Mouse (Mus musculus) cerebellum, adult 2 months (tissue): ENCODE measurements around the gene Dnajc21. TPM values are rescaled to one million over a fixed set of nuclear protein-coding genes. Genes with fewer than 3 reads are reported as not detected.

Experiments used
- DNase-seq, 2 experiments: peaks; one replicate each; pipeline ENCODE4 v3.0.0; 2021
- H3K27ac ChIP-seq: fragments of 200-500 bp; 2 replicates; pipeline ENCODE4 v1.5.1; 2012; ENCODE audit warnings: low read length, control low read depth, inconsistent platforms; ENCODE audit not compliant: insufficient read depth
- H3K27me3 ChIP-seq: fragments of 200-500 bp; 2 replicates; pipeline ENCODE4 v1.6.1; 2012; ENCODE audit warnings: inconsistent platforms, mild to moderate bottlenecking, low read length, moderate library complexity; ENCODE audit not compliant: control insufficient read depth, insufficient read depth
- H3K4me1 ChIP-seq: fragments of 200-500 bp; 2 replicates; pipeline ENCODE4 v1.6.1; 2011; ENCODE audit warnings: low read length; ENCODE audit not compliant: control insufficient read depth, insufficient read depth
- H3K4me3 ChIP-seq: fragments of 200-500 bp; replicated peaks from 2 replicates; pipeline ENCODE3; 2011; ENCODE audit warnings: mild to moderate bottlenecking, low read depth, low read length, control low read depth; ENCODE audit not compliant: insufficient read depth
- CTCF ChIP-seq: fragments of 200-500 bp; IDR thresholded peaks from 2 replicates; pipeline ENCODE4 v1.5.1; 2011; ENCODE audit warnings: low read depth, mild to moderate bottlenecking, control low read depth, low read length, moderate library complexity, borderline replicate concordance; ENCODE audit not compliant: insufficient read depth
- POLR2A ChIP-seq: fragments of 200-500 bp; IDR thresholded peaks from 2 replicates; pipeline ENCODE4 v1.6.1; 2011; ENCODE audit warnings: low read length, control low read depth, borderline replicate concordance; ENCODE audit not compliant: insufficient read depth
- WGBS: fragments of 180-500 bp; shearing (Covaris S2); methylation state at CpG from one replicate; pipeline ENCODE4 v1.1.7; 2018; 5-methylcytosine and 5-hydroxymethylcytosine counted together
- polyA plus RNA-seq: library from polyadenylated mRNA; depleted of rRNA; stranded (reverse); fragments of >200 nt; gene quantifications from 2 replicates; pipeline ENCODE4 v1.2.3, GENCODE M21; 2012; rRNA removed

The Dnajc21 gene
- polyA plus RNA-seq, 1 experiment: 19.2 TPM

DNA sequence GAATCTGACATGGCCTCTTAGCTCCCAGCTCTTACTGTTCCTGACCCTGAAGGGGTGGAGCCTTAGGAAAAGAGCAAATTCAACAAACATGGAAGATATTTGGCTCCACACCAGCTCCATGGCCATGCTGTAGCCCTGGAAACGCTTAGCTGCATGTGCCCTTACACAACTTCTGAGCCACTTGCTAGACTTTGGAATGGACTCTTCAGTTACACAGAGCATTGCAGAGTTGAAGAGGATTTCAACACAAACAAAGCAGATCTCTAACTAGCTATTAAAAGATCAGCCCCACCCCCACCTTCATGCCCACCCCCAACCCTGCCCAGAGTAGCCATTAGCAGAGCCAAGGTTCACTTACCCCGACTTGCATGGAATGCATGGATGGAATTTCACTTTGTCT, 70.5 kb downstream of the Dnajc21 start:
- no peak for DNase-seq
- Histone ChIP-seq H3K4me3 (no peak overlapping the region), H3K27ac (no peak overlapping the region), H3K4me1 (no peaks in the 10 kb centered on the region), H3K27me3 (no peaks in the 10 kb centered on the region)
- TF ChIP-seq CTCF (no peak), POLR2A (no peak)
- 39% methylated on average over 2 of the region's 2 CpGs for WGBS

Other genes starting within 250 kb of the Dnajc21 start
- gene Gm21973, start 145.1 kb downstream of the Dnajc21 start, polyA plus RNA-seq: not detected in 2 replicates
- gene Agxt2, start 112.0 kb downstream of the Dnajc21 start, polyA plus RNA-seq: not detected in 2 replicates
- gene Brix1, start 15.4 kb upstream of the Dnajc21 start, polyA plus RNA-seq: 12.7 and 13.3 TPM in 2 replicates
- gene Rad1, start 15.5 kb upstream of the Dnajc21 start, polyA plus RNA-seq: 15.2 and 15.9 TPM in 2 replicates
- gene Ttc23l, start 88.2 kb upstream of the Dnajc21 start, polyA plus RNA-seq: not detected in 2 replicates
- gene Rai14, start 244.1 kb upstream of the Dnajc21 start, polyA plus RNA-seq: 2.7 and 2.8 TPM in 2 replicates